Mouse (Mus musculus): ENCODE measurements around the gene Ppp1r35. TPM values are rescaled to one million over a fixed set of nuclear protein-coding genes. Genes with fewer than 3 reads are reported as not detected.

Ppp1r35 gene
- total RNA-seq, 2 experiments from 2014 or later = 23.7 to 25.7 TPM

DNA sequence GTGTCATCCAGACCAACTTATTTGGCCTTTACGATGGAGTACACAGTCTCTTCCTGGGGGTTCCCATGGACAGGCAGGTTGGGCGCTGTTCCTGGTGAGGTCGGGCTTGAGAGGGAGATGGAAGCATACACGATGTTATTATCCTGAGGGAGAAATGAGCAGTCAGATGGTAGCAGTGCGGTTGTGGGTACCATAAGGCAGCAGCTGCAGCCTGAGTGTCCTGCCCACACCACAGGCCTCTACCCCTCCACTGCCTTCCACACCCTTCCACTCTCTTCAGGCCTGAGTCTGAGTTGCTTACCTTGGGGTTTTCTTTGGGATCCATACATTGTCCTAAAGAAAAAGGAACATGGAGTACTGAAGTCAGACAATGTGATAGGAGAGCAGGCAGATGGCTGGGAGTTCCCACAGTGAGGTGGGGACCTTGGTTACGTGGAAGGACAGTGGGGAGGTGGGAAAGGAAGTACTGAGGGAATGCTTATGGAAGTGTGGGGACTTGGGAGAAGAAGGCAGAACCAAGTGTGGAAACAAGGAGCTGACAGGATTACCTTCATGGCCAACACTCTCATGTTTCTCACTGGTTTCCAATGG is 44.9 kb downstream of the Ppp1r35 start:
- DNase-seq (ENCODE audit: low spot score in 2 of 2) = no peak

DNA sequence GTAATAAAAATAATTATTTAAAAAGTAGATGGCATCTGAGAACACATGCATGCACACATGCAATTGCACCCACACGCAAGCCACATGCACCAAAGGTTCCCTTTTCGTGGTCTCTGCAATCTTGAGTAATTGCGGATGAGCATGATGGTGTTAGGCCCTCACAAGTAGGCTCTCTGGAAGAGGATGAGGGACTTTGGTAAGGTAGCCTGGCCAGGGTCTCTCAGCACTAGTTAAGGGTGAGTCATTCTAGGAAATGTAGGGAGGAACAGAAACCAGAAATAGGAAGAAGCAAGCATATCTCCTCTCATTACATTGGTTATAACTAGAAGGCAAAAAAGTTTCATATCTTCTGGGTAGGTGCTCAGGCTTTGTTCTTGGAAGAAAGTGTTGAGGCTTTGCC is 46.4 kb downstream of the Ppp1r35 start:
- no peak for DNase-seq (ENCODE audit: low spot score in 2 of 2)

DNA sequence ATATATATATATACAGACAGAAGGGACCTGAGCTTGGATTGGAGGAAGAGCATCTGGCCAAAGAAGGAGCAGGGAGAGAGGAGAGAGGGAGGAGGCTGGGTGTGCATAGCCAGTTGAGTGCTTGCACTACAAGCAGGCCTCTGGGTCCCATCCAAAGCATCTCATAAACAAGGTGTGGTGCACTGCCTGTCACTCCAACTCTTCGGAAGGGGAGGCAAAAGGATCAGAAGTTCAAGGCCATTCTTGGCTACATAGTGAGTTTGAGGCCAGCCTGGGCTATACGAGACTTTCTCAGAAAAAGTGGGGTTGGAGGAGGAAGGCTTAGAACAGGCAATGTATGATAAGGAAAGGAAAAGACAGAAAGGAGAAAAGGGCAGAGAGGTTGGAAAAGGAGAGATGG is 47.3 kb downstream of the Ppp1r35 start:
- DNase-seq (ENCODE audit: low spot score in 2 of 2) = no peak

DNA sequence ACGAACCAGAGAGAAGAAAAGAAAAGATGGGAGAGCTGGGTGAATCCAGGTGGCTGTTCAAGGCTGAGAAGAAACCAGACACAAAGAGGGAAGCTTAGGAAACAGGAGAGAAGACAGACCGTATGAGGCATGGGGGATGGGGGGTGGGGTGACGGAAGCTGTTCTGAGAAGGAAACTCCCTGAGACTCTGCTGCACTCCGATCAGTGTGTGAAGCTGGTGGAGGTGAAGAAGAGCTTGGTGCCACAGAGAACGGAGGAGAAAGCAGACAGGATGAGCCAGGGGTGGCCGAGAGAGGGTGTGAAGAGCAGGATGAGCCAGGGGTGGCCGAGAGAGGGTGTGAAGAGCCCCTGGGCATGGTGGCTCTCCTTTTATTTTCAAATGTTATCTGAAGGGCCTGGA is 47.8 kb downstream of the Ppp1r35 start:
- no peak for DNase-seq (ENCODE audit: low spot score in 2 of 2)

DNA sequence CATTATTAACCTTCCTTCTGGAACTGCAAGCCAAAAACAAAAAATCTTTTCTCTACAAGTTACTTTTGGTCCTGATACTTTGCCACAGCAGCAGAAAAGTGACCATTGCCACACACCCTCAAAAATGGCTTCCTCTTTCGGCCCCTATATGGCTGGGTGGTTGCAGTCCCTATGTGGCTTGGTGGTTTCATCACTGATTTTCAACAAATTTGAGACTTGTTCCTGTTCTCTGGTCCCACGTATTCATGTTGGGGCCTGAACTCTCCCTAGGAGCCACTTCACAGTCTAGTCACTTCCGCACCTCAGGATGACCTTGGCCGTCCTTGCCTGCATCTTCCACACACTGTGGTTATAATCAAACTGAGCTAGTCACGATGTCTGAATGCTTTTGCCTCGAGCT is 50.0 kb downstream of the Ppp1r35 start:
- no peak for DNase-seq (ENCODE audit: low spot score in 2 of 2)

Other genes with a start within 250 kb of the Ppp1r35 start
- not detected for gene Epo, start 245.6 kb upstream of the Ppp1r35 start, total RNA-seq (2021)
- 100 to 1,000 TPM; 607 to 661 TPM for gene Gnb2, start 245.3 kb upstream of the Ppp1r35 start, total RNA-seq (2021)
- 100 to 1,000 TPM; 112 to 115 TPM for gene Actl6b, start 225.3 kb upstream of the Ppp1r35 start, total RNA-seq (2021)
- gene Tfr2, start 209.0 kb upstream of the Ppp1r35 start, total RNA-seq (2021) = 10 to 100 TPM; 12.8 to 13.2 TPM
- gene Mospd3, start 177.8 kb upstream of the Ppp1r35 start, total RNA-seq (2021) = 10 to 100 TPM; 23.0 to 24.6 TPM
- gene Pcolce, start 165.1 kb upstream of the Ppp1r35 start, total RNA-seq (2021) = 10 to 100 TPM; 12.6 to 15.2 TPM
- gene Fbxo24, start 149.8 kb upstream of the Ppp1r35 start, total RNA-seq (2021) = under 1 TPM; 0.21 to 0.45 TPM
- 10 to 100 TPM; 13.8 to 14.3 TPM for gene Lrch4, start 149.7 kb upstream of the Ppp1r35 start, total RNA-seq (2021)
- gene Gm20605, start 149.7 kb upstream of the Ppp1r35 start, total RNA-seq (2021) = 10 to 100 TPM in 1 of 2 experiments, 1 to 10 TPM in 1; 9.7 to 10.1 TPM
- gene Sap25, start 137.5 kb upstream of the Ppp1r35 start, total RNA-seq (2021) = 10 to 100 TPM in 1 of 2 experiments, 1 to 10 TPM in 1; 6.9 to 10.6 TPM
- gene Irs3, start 133.1 kb upstream of the Ppp1r35 start, total RNA-seq (2021) = under 1 TPM; 0.44 to 0.87 TPM
- gene Agfg2, start 94.1 kb upstream of the Ppp1r35 start, total RNA-seq (2021) = 10 to 100 TPM; 46.9 to 48.9 TPM
- 10 to 100 TPM; 80.1 to 82.0 TPM for gene Nyap1, start 37.2 kb upstream of the Ppp1r35 start, total RNA-seq (2021)
- 100 to 1,000 TPM; 139 to 145 TPM for gene Tsc22d4, start 33.1 kb upstream of the Ppp1r35 start, total RNA-seq (2021)
- 10 to 100 TPM; 39.1 to 50.2 TPM for gene Mepce, start 8.8 kb downstream of the Ppp1r35 start, total RNA-seq (2021)
- 1 to 10 TPM; 5.9 to 7.6 TPM for gene Zcwpw1, start 8.9 kb downstream of the Ppp1r35 start, total RNA-seq (2021)
- under 1 TPM; 0.51 to 0.91 TPM for gene Pilra, start 57.4 kb downstream of the Ppp1r35 start, total RNA-seq (2021)
- not detected for gene Pilrb1, start 79.3 kb downstream of the Ppp1r35 start, total RNA-seq (2021)
- gene Pilrb2, start 93.0 kb downstream of the Ppp1r35 start, total RNA-seq (2021) = under 1 TPM in 1 of 2 experiments, not detected in 1; 0.19 TPM
- under 1 TPM in 1 of 2 experiments, not detected in 1; 0.19 TPM for gene Cyp3a13, start 142.8 kb downstream of the Ppp1r35 start, total RNA-seq (2021)
- gene Gjc3, start 184.2 kb downstream of the Ppp1r35 start, total RNA-seq (2021) = 10 to 100 TPM; 13.0 to 15.0 TPM
- not detected for gene Azgp1, start 202.7 kb downstream of the Ppp1r35 start, total RNA-seq (2021)
- not detected for gene Smok3a, start 242.4 kb downstream of the Ppp1r35 start, total RNA-seq (2021)
- not detected for gene Smok3b, start 242.6 kb downstream of the Ppp1r35 start, total RNA-seq (2021)